Mouse (Mus musculus): ENCODE results near the gene Thbs2.

GRCm38 (mm10) chr17:14735493-14736004 is 41.5 kb upstream of the Thbs2 start:
- no peak for TF ChIP-seq POLR2A (IDR thresholded peaks at IDR 0.05; ENCODE audit: low read depth, low read length)
- TF ChIP-seq CTCF (IDR thresholded peaks at IDR 0.05; ENCODE audit: extremely low read depth, insufficient read depth, insufficient read length, insufficient replicate concordance) = no peak
